Mouse (Mus musculus): Measurements from ENCODE around the gene Tbc1d30. TPM values are rescaled to one million over a fixed set of nuclear protein-coding genes. Genes with fewer than 3 reads are reported as not detected.

Tbc1d30 gene
- polyA plus RNA-seq, 1 experiment from 2014 or later = 0.63 TPM

GRCm38 (mm10) chr10:121222881-121223280 is 128.2 kb downstream of the Tbc1d30 start:
- no peaks in the 10 kb centered on the region for H3K36me3 ChIP-seq
- H3K27ac ChIP-seq = no peak overlapping the region
- H3K4me1 ChIP-seq (replicated peaks) = peaks cover 16% of the 10 kb centered on the region
- no peak for ATAC-seq (ENCODE audit: insufficient number of reproducible peaks, insufficient read depth, low FRiP score, low TSS enrichment, low read depth)
- no peak overlapping the region for H3K4me3 ChIP-seq (replicated peaks)
- 84% methylated on average over 4 of the region's 4 CpGs for WGBS
- H3K27me3 ChIP-seq = no peaks in the 10 kb centered on the region
- H3K9me3 ChIP-seq = peaks cover 7% of the 10 kb centered on the region
- H3K4me2 ChIP-seq = no peak overlapping the region
- no peak overlapping the region for H3K9ac ChIP-seq (replicated peaks)

GRCm38 (mm10) chr10:121218616-121219015 is 132.5 kb downstream of the Tbc1d30 start:
- no peaks in the 10 kb centered on the region for H3K27me3 ChIP-seq
- no peaks in the 10 kb centered on the region for H3K36me3 ChIP-seq
- peaks cover 7% of the 10 kb centered on the region for H3K9me3 ChIP-seq
- peaks cover 8% of the 10 kb centered on the region; the same call in 1 of the 2 replicates for H3K4me1 ChIP-seq (replicated peaks)
- ATAC-seq (ENCODE audit: insufficient number of reproducible peaks, insufficient read depth, low FRiP score, low TSS enrichment, low read depth) = no peak
- no peak overlapping the region for H3K27ac ChIP-seq
- no peak overlapping the region for H3K4me2 ChIP-seq
- H3K9ac ChIP-seq (replicated peaks) = no peak overlapping the region
- H3K4me3 ChIP-seq (replicated peaks) = no peak overlapping the region
- 88% methylated on average over 7 of the region's 7 CpGs for WGBS

GRCm38 (mm10) chr10:121216804-121217203 is 134.3 kb downstream of the Tbc1d30 start:
- Histone ChIP-seq H3K27ac (no peak overlapping the region), H3K27me3 (no peaks in the 10 kb centered on the region), H3K4me2 (no peak overlapping the region), H3K9me3 (peaks cover 7% of the 10 kb centered on the region), H3K9ac (replicated peaks) (no peak overlapping the region), H3K4me3 (replicated peaks) (no peak overlapping the region), H3K4me1 (replicated peaks) (peaks cover 8% of the 10 kb centered on the region; the same call in 1 of the 2 replicates), H3K36me3 (no peaks in the 10 kb centered on the region)
- 79% methylated on average over 3 of the region's 3 CpGs for WGBS
- ATAC-seq (ENCODE audit: insufficient number of reproducible peaks, insufficient read depth, low FRiP score, low TSS enrichment, low read depth) = no peak

Other genes starting within 250 kb of the Tbc1d30 start
- gene Gns, start 13.8 kb upstream of the Tbc1d30 start, polyA plus RNA-seq (2016; fragmentation: Nextera tagmentation; extraction: Ambion mirVana) = 38.7 and 42.1 TPM in 2 replicates
- 20.2 and 22.2 TPM in 2 replicates for gene Rassf3, start 125.1 kb upstream of the Tbc1d30 start, polyA plus RNA-seq (2016; fragmentation: Nextera tagmentation; extraction: Ambion mirVana)
- gene Tbk1, start 235.5 kb upstream of the Tbc1d30 start, polyA plus RNA-seq (2016; fragmentation: Nextera tagmentation; extraction: Ambion mirVana) = 33.7 and 34.4 TPM in 2 replicates

Data from limb, embryonic 12.5 days (tissue).